Mouse (Mus musculus): ENCODE measurements around the gene Msmb. TPM values are rescaled to one million over a fixed set of nuclear protein-coding genes. Genes with fewer than 3 reads are reported as not detected.
"Not testable (repeated sequence)": the region's sequence is repeated elsewhere in the genome, so short reads cannot be mapped to it uniquely, and the experiment has no call there.

Msmb gene
- polyA plus RNA-seq, 1 experiment from 2014 or later, result not detected

- 86% methylated on average over 4 of the region's 4 CpGs for WGBS
These were observed 34.9 kb upstream of the Msmb start for GRCm38 (mm10) chr14:32106911-32107310.

GRCm38 (mm10) chr14:32112124-32112523, 29.7 kb upstream of the Msmb start:
- ATAC-seq; H3K4me3 ChIP-seq (ENCODE audit: low read depth, low read length); H3K27ac ChIP-seq (ENCODE audit: low read length); H3K36me3 ChIP-seq (ENCODE audit: control insufficient read depth, insufficient read depth, low read length); H3K4me2 ChIP-seq (ENCODE audit: low read length); H3K4me1 ChIP-seq (ENCODE audit: control insufficient read depth, insufficient read depth, low read length); H3K9ac ChIP-seq (ENCODE audit: low read depth, low read length); H3K27me3 ChIP-seq (ENCODE audit: control insufficient read depth, insufficient read depth, low read depth, low read length); H3K9me3 ChIP-seq (replicated peaks; ENCODE audit: control insufficient read depth, low read length, poor library complexity, severe bottlenecking): not testable (repeated sequence)
- 88% methylated on average over 10 of the region's 10 CpGs for WGBS

More at GRCm38 (mm10) chr14:32106911-32107310, 34.9 kb upstream of the Msmb start:
- H3K27me3 ChIP-seq (ENCODE audit: control insufficient read depth, insufficient read depth, low read depth, low read length), result no peaks in the 10 kb centered on the region
- peaks cover 6% of the 10 kb centered on the region; the same call in 1 of the 2 replicates for H3K36me3 ChIP-seq (ENCODE audit: control insufficient read depth, insufficient read depth, low read length)
- H3K27ac ChIP-seq (ENCODE audit: low read length), result no peak overlapping the region
- no peaks in the 10 kb centered on the region for H3K4me1 ChIP-seq (ENCODE audit: control insufficient read depth, insufficient read depth, low read length)
- H3K9ac ChIP-seq (ENCODE audit: low read depth, low read length), result no peak overlapping the region
- H3K4me3 ChIP-seq (ENCODE audit: low read depth, low read length), result no peak overlapping the region
- ATAC-seq, result no peak
- H3K9me3 ChIP-seq (replicated peaks; ENCODE audit: control insufficient read depth, low read length, poor library complexity, severe bottlenecking), result no peaks in the 10 kb centered on the region
- H3K4me2 ChIP-seq (ENCODE audit: low read length), result no peak overlapping the region

DNA sequence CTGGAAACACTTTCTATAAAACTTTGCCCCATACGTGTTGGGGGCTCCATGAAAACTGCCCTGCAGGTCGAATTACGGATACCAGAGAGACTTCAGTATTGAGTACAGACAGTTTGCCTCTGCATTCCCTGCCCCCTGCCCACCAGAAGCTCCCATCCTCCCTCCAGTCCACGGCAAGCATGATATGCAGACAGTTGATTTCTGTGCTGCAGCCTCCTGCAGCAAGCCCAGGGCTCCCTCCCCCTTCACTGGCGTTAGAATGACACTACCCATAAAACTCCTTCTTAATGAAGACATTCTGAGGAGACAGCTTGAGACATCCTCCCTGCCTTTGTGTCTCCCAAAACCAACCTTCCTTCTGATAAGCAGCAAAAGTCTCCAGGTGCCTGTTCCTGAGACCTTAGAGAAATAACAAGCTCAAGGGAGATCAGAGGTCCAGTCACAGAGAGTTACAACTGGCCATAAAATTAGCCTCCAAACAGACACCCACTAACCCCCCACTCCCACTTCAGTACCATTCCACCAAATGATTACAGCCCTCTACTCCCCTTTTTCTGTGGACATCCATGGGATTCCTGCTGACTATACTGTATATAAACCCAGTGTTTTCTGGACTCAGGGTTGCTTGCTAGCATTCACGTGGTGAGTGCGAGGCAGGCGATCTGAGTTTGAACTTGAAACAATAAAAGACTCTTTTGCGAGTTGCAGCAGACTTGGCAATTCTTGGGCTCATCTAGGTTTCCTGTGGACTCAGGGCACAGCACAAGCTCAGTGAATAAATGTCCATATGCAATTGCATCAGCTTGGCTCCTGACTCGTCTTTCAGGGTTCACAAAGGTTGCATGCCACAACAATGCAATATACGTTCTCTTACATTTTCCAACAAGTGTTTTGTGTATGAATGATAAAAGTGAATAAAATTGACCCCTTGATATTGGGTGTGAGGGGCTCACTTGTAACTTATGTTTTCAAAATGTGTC, 20.6 kb upstream of the Msmb start:
- Histone ChIP-seq H3K36me3 (ENCODE audit: control insufficient read depth, insufficient read depth, low read length) (no peaks in the 10 kb centered on the region), H3K4me1 (ENCODE audit: control insufficient read depth, insufficient read depth, low read length) (no peaks in the 10 kb centered on the region), H3K4me2 (ENCODE audit: low read length) (no peak overlapping the region), H3K27ac (ENCODE audit: low read length) (no peak overlapping the region), H3K27me3 (ENCODE audit: control insufficient read depth, insufficient read depth, low read depth, low read length) (no peaks in the 10 kb centered on the region), H3K9me3 (replicated peaks; ENCODE audit: control insufficient read depth, low read length, poor library complexity, severe bottlenecking) (no peaks in the 10 kb centered on the region), H3K4me3 (ENCODE audit: low read depth, low read length) (no peak overlapping the region), H3K9ac (ENCODE audit: low read depth, low read length) (no peak overlapping the region)
- WGBS, result 77% methylated on average over 11 of the region's 11 CpGs
- no peak for ATAC-seq

DNA sequence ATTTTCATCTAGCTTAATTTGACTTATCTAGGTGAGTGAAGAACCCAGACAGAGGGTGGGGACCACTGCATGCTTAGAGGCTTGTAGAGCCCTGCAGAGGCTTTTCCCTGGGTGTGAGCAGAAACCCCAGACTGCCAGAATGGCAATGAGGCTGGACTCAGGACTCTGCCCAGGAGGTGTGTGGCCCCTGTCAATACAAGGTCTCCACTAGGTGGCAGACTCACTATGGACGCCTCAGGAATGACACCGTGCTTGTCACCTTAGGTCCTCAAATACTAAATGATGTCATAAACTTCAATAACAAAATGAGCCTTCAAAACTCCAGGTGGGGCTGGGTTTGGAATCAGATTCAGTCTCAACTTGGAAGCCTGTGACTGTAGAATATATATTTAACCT, 19.9 kb upstream of the Msmb start:
- H3K4me2 ChIP-seq (ENCODE audit: low read length), result no peak overlapping the region
- ATAC-seq, result no peak

DNA sequence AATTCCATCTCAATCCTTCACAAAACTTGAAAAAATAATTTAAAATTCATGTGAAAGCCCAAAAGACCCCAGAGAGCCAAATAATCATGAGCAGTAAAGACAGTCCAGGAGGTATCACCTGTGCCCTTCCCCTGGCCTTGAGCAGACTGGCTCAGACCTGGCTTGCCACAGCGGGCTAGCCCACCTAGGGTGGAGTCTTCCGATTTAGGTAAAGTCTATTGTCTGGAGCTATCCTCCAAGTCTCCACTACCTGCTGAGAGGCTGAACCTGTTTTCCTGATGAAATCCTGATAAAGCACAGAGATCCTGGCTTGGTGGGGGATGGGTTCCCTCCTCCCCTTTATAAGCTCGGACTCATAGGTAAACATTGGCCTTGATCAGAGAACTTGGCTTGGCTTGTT, 17.6 kb upstream of the Msmb start:
- H3K27me3 ChIP-seq (ENCODE audit: control insufficient read depth, insufficient read depth, low read depth, low read length), result no peaks in the 10 kb centered on the region
- H3K9me3 ChIP-seq (replicated peaks; ENCODE audit: control insufficient read depth, low read length, poor library complexity, severe bottlenecking), result no peaks in the 10 kb centered on the region
- H3K4me3 ChIP-seq (ENCODE audit: low read depth, low read length), result no peak overlapping the region
- H3K4me1 ChIP-seq (ENCODE audit: control insufficient read depth, insufficient read depth, low read length), result no peaks in the 10 kb centered on the region
- H3K9ac ChIP-seq (ENCODE audit: low read depth, low read length), result no peak overlapping the region
- no peak overlapping the region for H3K27ac ChIP-seq (ENCODE audit: low read length)
- H3K36me3 ChIP-seq (ENCODE audit: control insufficient read depth, insufficient read depth, low read length), result no peaks in the 10 kb centered on the region
- no peak for ATAC-seq
- 64% methylated on average over 3 of the region's 3 CpGs for WGBS
- H3K4me2 ChIP-seq (ENCODE audit: low read length), result no peak overlapping the region

More for the DNA sequence above, 19.9 kb upstream of the Msmb start:
- Histone ChIP-seq H3K4me1 (ENCODE audit: control insufficient read depth, insufficient read depth, low read length) (no peaks in the 10 kb centered on the region), H3K27me3 (ENCODE audit: control insufficient read depth, insufficient read depth, low read depth, low read length) (no peaks in the 10 kb centered on the region), H3K9ac (ENCODE audit: low read depth, low read length) (no peak overlapping the region), H3K9me3 (replicated peaks; ENCODE audit: control insufficient read depth, low read length, poor library complexity, severe bottlenecking) (no peaks in the 10 kb centered on the region), H3K4me3 (ENCODE audit: low read depth, low read length) (no peak overlapping the region), H3K36me3 (ENCODE audit: control insufficient read depth, insufficient read depth, low read length) (no peaks in the 10 kb centered on the region), H3K27ac (ENCODE audit: low read length) (no peak overlapping the region)
- WGBS, result 42% methylated on average over 2 of the region's 2 CpGs

- H3K4me3 ChIP-seq (ENCODE audit: low read depth, low read length); H3K27ac ChIP-seq (ENCODE audit: low read length); H3K4me1 ChIP-seq (ENCODE audit: control insufficient read depth, insufficient read depth, low read length); H3K27me3 ChIP-seq (ENCODE audit: control insufficient read depth, insufficient read depth, low read depth, low read length); H3K36me3 ChIP-seq (ENCODE audit: control insufficient read depth, insufficient read depth, low read length); H3K9ac ChIP-seq (ENCODE audit: low read depth, low read length); H3K9me3 ChIP-seq (replicated peaks; ENCODE audit: control insufficient read depth, low read length, poor library complexity, severe bottlenecking); H3K4me2 ChIP-seq (ENCODE audit: low read length); ATAC-seq: not testable (repeated sequence)
- 88% methylated on average over 5 of the region's 5 CpGs for WGBS
These were observed 16.6 kb upstream of the Msmb start for GRCm38 (mm10) chr14:32125256-32125655.

GRCm38 (mm10) chr14:32128409-32128808, 13.4 kb upstream of the Msmb start:
- H3K4me2 ChIP-seq (ENCODE audit: low read length), result no peak overlapping the region
- H3K36me3 ChIP-seq (ENCODE audit: control insufficient read depth, insufficient read depth, low read length), result no peaks in the 10 kb centered on the region
- H3K27ac ChIP-seq (ENCODE audit: low read length), result no peak overlapping the region
- no peak overlapping the region for H3K4me3 ChIP-seq (ENCODE audit: low read depth, low read length)
- no peaks in the 10 kb centered on the region for H3K9me3 ChIP-seq (replicated peaks; ENCODE audit: control insufficient read depth, low read length, poor library complexity, severe bottlenecking)
- 83% methylated on average over 5 of the region's 5 CpGs for WGBS
- ATAC-seq, result no peak
- H3K27me3 ChIP-seq (ENCODE audit: control insufficient read depth, insufficient read depth, low read depth, low read length), result no peaks in the 10 kb centered on the region
- no peak overlapping the region for H3K9ac ChIP-seq (ENCODE audit: low read depth, low read length)
- no peaks in the 10 kb centered on the region for H3K4me1 ChIP-seq (ENCODE audit: control insufficient read depth, insufficient read depth, low read length)

DNA sequence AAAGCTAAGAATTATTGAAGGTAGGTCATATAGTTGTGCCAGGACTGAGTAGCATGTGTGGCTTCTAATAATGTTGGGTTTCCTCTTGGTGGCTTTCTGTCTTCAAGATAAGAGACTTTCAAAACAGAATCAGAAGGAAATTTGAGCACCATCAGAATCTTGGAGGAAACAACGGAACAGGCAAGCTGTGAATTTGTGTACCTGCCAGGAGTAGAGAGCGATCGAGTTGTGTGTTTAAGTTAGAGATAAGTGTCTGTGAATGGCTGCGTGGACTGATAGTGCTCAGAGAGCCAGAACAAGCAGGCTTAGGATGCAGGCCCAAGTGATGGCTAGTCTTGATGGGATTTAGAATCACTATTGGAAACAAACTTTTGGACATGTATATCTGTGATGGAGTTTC, 10.0 kb upstream of the Msmb start:
- H3K4me3 ChIP-seq (ENCODE audit: low read depth, low read length), result no peak overlapping the region
- H3K4me2 ChIP-seq (ENCODE audit: low read length), result no peak overlapping the region
- no peaks in the 10 kb centered on the region for H3K9me3 ChIP-seq (replicated peaks; ENCODE audit: control insufficient read depth, low read length, poor library complexity, severe bottlenecking)
- no peak overlapping the region for H3K9ac ChIP-seq (ENCODE audit: low read depth, low read length)
- no peaks in the 10 kb centered on the region for H3K4me1 ChIP-seq (ENCODE audit: control insufficient read depth, insufficient read depth, low read length)
- no peak for ATAC-seq
- H3K27me3 ChIP-seq (ENCODE audit: control insufficient read depth, insufficient read depth, low read depth, low read length), result no peaks in the 10 kb centered on the region
- WGBS, result 90% methylated on average over 4 of the region's 4 CpGs
- H3K36me3 ChIP-seq (ENCODE audit: control insufficient read depth, insufficient read depth, low read length), result no peaks in the 10 kb centered on the region
- no peak overlapping the region for H3K27ac ChIP-seq (ENCODE audit: low read length)

DNA sequence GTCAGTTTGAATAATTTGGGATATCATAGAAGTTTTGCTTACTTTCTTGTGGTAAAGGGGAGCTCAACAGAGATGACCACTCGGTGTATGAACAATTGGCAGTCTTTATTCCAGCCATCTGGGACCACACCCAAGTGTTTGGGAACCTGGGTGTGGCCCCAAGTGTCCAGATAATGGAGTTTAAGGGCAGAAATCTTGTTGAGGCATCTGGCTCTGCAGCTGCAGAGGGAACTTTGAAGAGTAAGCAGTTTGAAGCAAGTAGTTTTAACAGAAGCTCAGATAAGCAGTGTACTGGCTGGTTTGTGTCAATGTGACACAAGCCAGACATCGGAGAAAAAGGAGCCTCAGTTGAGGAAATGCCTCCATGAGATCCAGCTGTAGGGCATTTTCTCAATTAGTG, 7.5 kb upstream of the Msmb start:
- no peak overlapping the region for H3K27ac ChIP-seq (ENCODE audit: low read length)
- H3K27me3 ChIP-seq (ENCODE audit: control insufficient read depth, insufficient read depth, low read depth, low read length), result no peaks in the 10 kb centered on the region
- H3K4me2 ChIP-seq (ENCODE audit: low read length), result no peak overlapping the region
- H3K4me1 ChIP-seq (ENCODE audit: control insufficient read depth, insufficient read depth, low read length), result no peaks in the 10 kb centered on the region
- H3K4me3 ChIP-seq (ENCODE audit: low read depth, low read length), result no peak overlapping the region
- H3K9me3 ChIP-seq (replicated peaks; ENCODE audit: control insufficient read depth, low read length, poor library complexity, severe bottlenecking), result no peaks in the 10 kb centered on the region
- no peak for ATAC-seq
- no peaks in the 10 kb centered on the region for H3K36me3 ChIP-seq (ENCODE audit: control insufficient read depth, insufficient read depth, low read length)
- H3K9ac ChIP-seq (ENCODE audit: low read depth, low read length), result no peak overlapping the region
- 78% methylated on average over 2 of the region's 2 CpGs for WGBS
